Mouse (Mus musculus): ENCODE data around the gene Ube4b. TPM values are rescaled to one million over a fixed set of nuclear protein-coding genes. Genes with fewer than 3 reads are reported as not detected.

The Ube4b gene
- polyA plus RNA-seq, 1 experiment from 2014 or later: 25.1 TPM

GRCm38 (mm10) chr4:149425801-149426292 lies 702 bp downstream of the Ube4b start:
- Histone ChIP-seq H3K4me3 (peak overlapping the region; percentile 98), H3K9ac (peak overlapping the region; percentile 94), H3K36me3 (peaks cover 14% of the 10 kb centered on the region; the same call in 1 of the 2 replicates), H3K27ac (peak overlapping the region; percentile 95), H3K9me3 (replicated peaks) (no peaks in the 10 kb centered on the region), H3K4me2 (peak overlapping the region; percentile 81), H3K4me1 (peaks cover 25% of the 10 kb centered on the region), H3K27me3 (replicated peaks) (no peaks in the 10 kb centered on the region)
- WGBS (ENCODE audit: insufficient replicate concordance): under 1% methylated on average over 35 of the region's 35 CpGs
- peak; percentile 68 for ATAC-seq

- H3K9me3 ChIP-seq (replicated peaks): no peaks in the 10 kb centered on the region
- H3K9ac ChIP-seq: peak overlapping the region; percentile 94
- no peak for ATAC-seq
- 8% methylated on average over 9 of the region's 9 CpGs for WGBS (ENCODE audit: insufficient replicate concordance)
- peaks cover 25% of the 10 kb centered on the region for H3K4me1 ChIP-seq
- H3K36me3 ChIP-seq: peaks cover 18% of the 10 kb centered on the region
- peak overlapping the region; percentile 98 for H3K4me3 ChIP-seq
- no peak overlapping the region for H3K27ac ChIP-seq
- peak overlapping the region; percentile 81 for H3K4me2 ChIP-seq
- no peaks in the 10 kb centered on the region for H3K27me3 ChIP-seq (replicated peaks)
Measured at GRCm38 (mm10) chr4:149424755-149425154, 1.8 kb downstream of the Ube4b start.

- no peaks in the 10 kb centered on the region for H3K9me3 ChIP-seq (replicated peaks)
- no peak overlapping the region for H3K9ac ChIP-seq
- peaks cover 36% of the 10 kb centered on the region for H3K4me1 ChIP-seq
- H3K36me3 ChIP-seq: peaks cover 33% of the 10 kb centered on the region
- ATAC-seq: no peak
- H3K27ac ChIP-seq: no peak overlapping the region
- no peak overlapping the region for H3K4me2 ChIP-seq
- H3K27me3 ChIP-seq (replicated peaks): no peaks in the 10 kb centered on the region
- 79% methylated on average over 5 of the region's 5 CpGs for WGBS (ENCODE audit: insufficient replicate concordance)
- H3K4me3 ChIP-seq: no peak overlapping the region
Measured at GRCm38 (mm10) chr4:149417854-149418365, 8.6 kb downstream of the Ube4b start.

GRCm38 (mm10) chr4:149416986-149417385 lies 9.6 kb downstream of the Ube4b start:
- ATAC-seq: no peak
- Histone ChIP-seq H3K36me3 (peaks cover 37% of the 10 kb centered on the region), H3K4me3 (no peak overlapping the region), H3K27ac (no peak overlapping the region), H3K4me1 (peaks cover 35% of the 10 kb centered on the region), H3K4me2 (no peak overlapping the region), H3K9me3 (replicated peaks) (no peaks in the 10 kb centered on the region), H3K27me3 (replicated peaks) (no peaks in the 10 kb centered on the region), H3K9ac (no peak overlapping the region)
- WGBS (ENCODE audit: insufficient replicate concordance): 52% methylated on average over 2 of the region's 2 CpGs

- Histone ChIP-seq H3K27me3 (replicated peaks) (no peaks in the 10 kb centered on the region), H3K4me1 (peaks cover 35% of the 10 kb centered on the region), H3K36me3 (peaks cover 34% of the 10 kb centered on the region), H3K9ac (no peak overlapping the region), H3K4me3 (no peak overlapping the region), H3K27ac (no peak overlapping the region), H3K9me3 (replicated peaks) (no peaks in the 10 kb centered on the region), H3K4me2 (no peak overlapping the region)
- 47% methylated on average over 10 of the region's 10 CpGs for WGBS (ENCODE audit: insufficient replicate concordance)
- ATAC-seq: no peak
Measured at GRCm38 (mm10) chr4:149416417-149416816, 10.1 kb downstream of the Ube4b start.

GRCm38 (mm10) chr4:149415651-149416169 lies 10.8 kb downstream of the Ube4b start:
- 55% methylated on average over 13 of the region's 13 CpGs for WGBS (ENCODE audit: insufficient replicate concordance)
- Histone ChIP-seq H3K9me3 (replicated peaks) (no peaks in the 10 kb centered on the region), H3K4me2 (no peak overlapping the region), H3K4me1 (peaks cover 35% of the 10 kb centered on the region), H3K4me3 (no peak overlapping the region), H3K27ac (no peak overlapping the region), H3K27me3 (replicated peaks) (no peaks in the 10 kb centered on the region), H3K36me3 (peaks cover 36% of the 10 kb centered on the region), H3K9ac (no peak overlapping the region)
- peak; percentile 47 for ATAC-seq

GRCm38 (mm10) chr4:149414259-149414658 lies 12.3 kb downstream of the Ube4b start:
- H3K9me3 ChIP-seq (replicated peaks): no peaks in the 10 kb centered on the region
- ATAC-seq: no peak
- no peak overlapping the region for H3K27ac ChIP-seq
- peaks cover 40% of the 10 kb centered on the region for H3K4me1 ChIP-seq
- H3K36me3 ChIP-seq: peaks cover 35% of the 10 kb centered on the region
- H3K4me2 ChIP-seq: no peak overlapping the region
- no peak overlapping the region for H3K4me3 ChIP-seq
- H3K27me3 ChIP-seq (replicated peaks): no peaks in the 10 kb centered on the region
- 90% methylated on average over 3 of the region's 3 CpGs for WGBS (ENCODE audit: insufficient replicate concordance)
- H3K9ac ChIP-seq: no peak overlapping the region

- H3K36me3 ChIP-seq: peaks cover 40% of the 10 kb centered on the region
- H3K4me3 ChIP-seq: no peak overlapping the region
- H3K27me3 ChIP-seq (replicated peaks): no peaks in the 10 kb centered on the region
- peaks cover 35% of the 10 kb centered on the region for H3K4me1 ChIP-seq
- no peak for ATAC-seq
- no peak overlapping the region for H3K4me2 ChIP-seq
- no peak overlapping the region for H3K9ac ChIP-seq
- no peak overlapping the region for H3K27ac ChIP-seq
- 85% methylated on average over 4 of the region's 4 CpGs for WGBS (ENCODE audit: insufficient replicate concordance)
- H3K9me3 ChIP-seq (replicated peaks): no peaks in the 10 kb centered on the region
Measured at GRCm38 (mm10) chr4:149409759-149410158, 16.8 kb downstream of the Ube4b start.

- peaks cover 47% of the 10 kb centered on the region for H3K4me1 ChIP-seq
- no peak overlapping the region for H3K4me3 ChIP-seq
- H3K9me3 ChIP-seq (replicated peaks): no peaks in the 10 kb centered on the region
- no peaks in the 10 kb centered on the region for H3K27me3 ChIP-seq (replicated peaks)
- H3K4me2 ChIP-seq: peak overlapping the region; percentile 26; the same call in 1 of the 2 replicates
- H3K9ac ChIP-seq: no peak overlapping the region
- ATAC-seq: peak; percentile 84
- peak overlapping the region; percentile 63; the same call in 1 of the 2 replicates for H3K27ac ChIP-seq
- 38% methylated on average over 6 of the region's 6 CpGs for WGBS (ENCODE audit: insufficient replicate concordance)
- H3K36me3 ChIP-seq: peaks cover 36% of the 10 kb centered on the region
Measured at GRCm38 (mm10) chr4:149408331-149408730, 18.2 kb downstream of the Ube4b start.

GRCm38 (mm10) chr4:149407461-149407860 lies 19.1 kb downstream of the Ube4b start:
- Histone ChIP-seq H3K27ac (no peak overlapping the region), H3K9ac (no peak overlapping the region), H3K4me1 (peaks cover 56% of the 10 kb centered on the region), H3K36me3 (peaks cover 27% of the 10 kb centered on the region), H3K4me2 (no peak overlapping the region), H3K27me3 (replicated peaks) (no peaks in the 10 kb centered on the region), H3K4me3 (no peak overlapping the region), H3K9me3 (replicated peaks) (no peaks in the 10 kb centered on the region)
- 63% methylated on average over 5 of the region's 5 CpGs for WGBS (ENCODE audit: insufficient replicate concordance)
- no peak for ATAC-seq

GRCm38 (mm10) chr4:149405713-149406443 lies 20.7 kb downstream of the Ube4b start:
- H3K9ac ChIP-seq: no peak overlapping the region
- H3K36me3 ChIP-seq: peaks cover 17% of the 10 kb centered on the region
- H3K27ac ChIP-seq: no peak overlapping the region
- no peak overlapping the region for H3K4me3 ChIP-seq
- H3K4me1 ChIP-seq: peaks cover 68% of the 10 kb centered on the region
- no peak overlapping the region for H3K4me2 ChIP-seq
- ATAC-seq: no peak
- no peaks in the 10 kb centered on the region for H3K27me3 ChIP-seq (replicated peaks)
- H3K9me3 ChIP-seq (replicated peaks): no peaks in the 10 kb centered on the region
- WGBS (ENCODE audit: insufficient replicate concordance): 75% methylated on average over 16 of the region's 16 CpGs
